Mouse (Mus musculus): ENCODE results near the gene Dcp1b.

GRCm38 (mm10) chr6:119227001-119227400, 51.9 kb downstream of the Dcp1b start:
- no peak for TF ChIP-seq ZNF384 (IDR thresholded peaks at IDR 0.05; ENCODE audit: low read depth, low read length)
- TF ChIP-seq CHD2 (IDR thresholded peaks at IDR 0.05; ENCODE audit: low read depth, low read length): no peak
